Mouse (Mus musculus) spleen, adult 18-20 months (tissue): ENCODE results near the gene Aspn.
"Not testable (repeated sequence)": the region's sequence is repeated elsewhere in the genome, so short reads cannot be mapped to it uniquely, and the experiment has no call there.

ENCODE experiments used
- DNase-seq, 2 experiments: peaks; one replicate each; pipeline ENCODE4 v3.0.0; 2022; ENCODE audit warnings: mixed read lengths in 2 of 2

Gene Aspn

GRCm38 (mm10) chr13:49584307-49585005, 40.2 kb downstream of the Aspn start:
- no peak for DNase-seq

- DNase-seq, result no peak
Observed at GRCm38 (mm10) chr13:49586062-49586461, 41.8 kb downstream of the Aspn start.

GRCm38 (mm10) chr13:49602541-49602940, 58.3 kb downstream of the Aspn start:
- not testable (repeated sequence) for DNase-seq

GRCm38 (mm10) chr13:49603603-49604002, 59.4 kb downstream of the Aspn start:
- no peak for DNase-seq

GRCm38 (mm10) chr13:49607714-49608113, 63.5 kb downstream of the Aspn start, which contains the start of gene Ogn:
Ogn (plus strand) TSS chr13:49608046.
- no peak for DNase-seq

GRCm38 (mm10) chr13:49608589-49609322, 64.5 kb downstream of the Aspn start:
- DNase-seq, result no peak

GRCm38 (mm10) chr13:49617021-49617420, 72.8 kb downstream of the Aspn start:
- DNase-seq, result no peak
